Mouse (Mus musculus) spleen, embryonic (tissue): ENCODE measurements around the gene Noc4l.

Experiments
- CTCF ChIA-PET: fragments of 350-600 bp; sonication (Branson Sonifier 250); formaldehyde crosslinking; loops from one replicate; lab custom pipeline; 2022; lab: Charles Lee

Noc4l gene

GRCm38 (mm10) chr5:110652719-110653648 lies at the start of gene Noc4l, which contains the start of gene Ddx51:
Noc4l (minus strand) TSS chr5:110653417.
Ddx51 (plus strand) TSS chr5:110653451.
- CTCF ChIA-PET: no interaction called here

GRCm38 (mm10) chr5:110698617-110699016 lies 45.4 kb upstream of the Noc4l start:
- CTCF ChIA-PET: no interaction called here

GRCm38 (mm10) chr5:110682041-110682440 lies 28.8 kb upstream of the Noc4l start:
- CTCF ChIA-PET: no interaction called here

GRCm38 (mm10) chr5:110665486-110666121 lies 12.4 kb upstream of the Noc4l start:
- CTCF ChIA-PET: no interaction called here

GRCm38 (mm10) chr5:110664750-110665269 lies 11.6 kb upstream of the Noc4l start:
- CTCF ChIA-PET: no interaction called here

- CTCF ChIA-PET: no interaction called here
Observed at GRCm38 (mm10) chr5:110664041-110664440, 10.8 kb upstream of the Noc4l start.

- CTCF ChIA-PET: no interaction called here
Observed at GRCm38 (mm10) chr5:110659682-110660081, 6.5 kb upstream of the Noc4l start.

GRCm38 (mm10) chr5:110653686-110654085 lies 469 bp upstream of the Noc4l start:
- CTCF ChIA-PET: interaction anchor here (1.4 kb wide), 1 partner anchor 18 kb away, joined by 4 read pairs; no protein-coding TSS in a partner anchor

GRCm38 (mm10) chr5:110646377-110646776 lies 6.8 kb downstream of the Noc4l start:
- CTCF ChIA-PET: no interaction called here

GRCm38 (mm10) chr5:110639459-110639858 lies 13.8 kb downstream of the Noc4l start:
- CTCF ChIA-PET: no interaction called here

- CTCF ChIA-PET: interaction anchor here (0.7 to 0.9 kb wide), 2 partner anchors 20 to 124 kb away, joined by 3 to 4 read pairs; no protein-coding TSS in a partner anchor
Observed at GRCm38 (mm10) chr5:110638306-110639074, 14.7 kb downstream of the Noc4l start.

GRCm38 (mm10) chr5:110635951-110636707 lies 17.1 kb downstream of the Noc4l start:
- CTCF ChIA-PET: interaction anchor here (0.6 to 1.3 kb wide), 4 partner anchors 18 to 1439 kb away, joined by 3 to 4 read pairs (median 4); no protein-coding TSS in a partner anchor

GRCm38 (mm10) chr5:110629525-110630120 lies 23.6 kb downstream of the Noc4l start:
- CTCF ChIA-PET: no interaction called here

- CTCF ChIA-PET: no interaction called here
Observed at GRCm38 (mm10) chr5:110628156-110628555, 25.1 kb downstream of the Noc4l start.

GRCm38 (mm10) chr5:110627351-110627750 lies 25.9 kb downstream of the Noc4l start:
- CTCF ChIA-PET: no interaction called here

GRCm38 (mm10) chr5:110624319-110624718 lies 28.9 kb downstream of the Noc4l start:
- CTCF ChIA-PET: no interaction called here

- CTCF ChIA-PET: no interaction called here
Observed at GRCm38 (mm10) chr5:110619226-110619625, 34.0 kb downstream of the Noc4l start.

GRCm38 (mm10) chr5:110611435-110612158 lies 41.6 kb downstream of the Noc4l start:
- CTCF ChIA-PET: no interaction called here

GRCm38 (mm10) chr5:110610484-110610883 lies 42.7 kb downstream of the Noc4l start:
- CTCF ChIA-PET: no interaction called here

GRCm38 (mm10) chr5:110609868-110610267 lies 43.3 kb downstream of the Noc4l start:
- CTCF ChIA-PET: no interaction called here
